Mouse (Mus musculus): ENCODE measurements around the gene Epb41l2. TPM values are rescaled to one million over a fixed set of nuclear protein-coding genes. Genes with fewer than 3 reads are reported as not detected.

The Epb41l2 gene
- total RNA-seq, 2 experiments from 2014 or later: 115 to 121 TPM

DNA sequence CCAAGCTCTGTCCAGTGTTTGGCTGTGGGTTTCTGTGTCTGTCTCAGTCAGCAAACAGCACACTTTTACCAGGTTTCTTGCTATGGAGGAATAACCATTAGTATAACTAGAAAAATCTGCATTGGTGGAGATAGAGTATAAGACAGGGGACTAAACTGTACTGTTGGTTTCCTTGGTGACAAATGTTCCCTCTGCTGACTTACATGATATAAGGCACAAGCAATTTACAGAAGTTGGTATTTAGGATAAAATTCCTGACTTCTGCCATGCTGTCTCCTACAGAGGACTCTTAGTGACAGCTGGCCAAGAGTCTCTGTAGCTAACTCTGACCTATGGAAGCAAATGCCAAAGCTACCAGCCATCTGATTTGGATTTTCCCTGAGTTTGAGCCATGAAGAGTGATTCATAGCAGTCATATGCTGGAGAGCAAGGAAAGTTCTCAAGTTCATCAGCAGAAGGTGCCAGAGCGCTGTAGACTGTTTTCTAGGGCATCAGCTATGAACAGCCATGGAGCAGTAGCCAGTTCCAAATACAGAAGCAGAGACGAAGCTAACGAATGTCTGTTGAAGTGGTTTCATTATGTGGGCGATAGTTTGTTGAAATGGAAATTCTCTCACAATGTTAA is 179.7 kb downstream of the Epb41l2 start:
- no peak for DNase-seq
- intact Hi-C loops (cut with DNase I): loop anchor here (10.0 kb wide), 1 partner anchor 606 kb away; no protein-coding TSS in a partner anchor

DNA sequence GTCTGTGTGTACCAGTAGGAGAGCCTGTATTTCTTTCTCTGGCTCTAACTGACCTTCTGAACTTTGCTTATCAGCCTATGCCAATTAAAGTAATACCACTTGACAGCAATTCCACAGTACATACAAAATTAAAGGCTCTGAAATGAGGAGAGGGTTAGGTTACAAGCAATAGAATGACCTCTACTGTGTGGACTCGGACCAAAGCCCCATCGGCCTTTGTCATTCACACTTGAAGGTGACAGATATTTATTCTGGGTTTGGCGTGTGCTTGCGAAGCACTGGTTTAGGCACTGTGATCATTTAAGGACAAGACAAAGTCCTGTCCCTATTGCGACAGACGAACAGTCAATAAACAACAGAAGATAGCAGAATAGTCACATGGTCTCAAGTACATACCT is 180.2 kb downstream of the Epb41l2 start:
- intact Hi-C loops (cut with DNase I): loop anchor here (10.0 kb wide), 1 partner anchor 605 kb away; no protein-coding TSS in a partner anchor
- no peak for DNase-seq

GRCm38 (mm10) chr10:25541097-25541496 is 181.5 kb downstream of the Epb41l2 start:
- intact Hi-C loops (cut with DNase I): no loop called here
- DNase-seq: no peak

DNA sequence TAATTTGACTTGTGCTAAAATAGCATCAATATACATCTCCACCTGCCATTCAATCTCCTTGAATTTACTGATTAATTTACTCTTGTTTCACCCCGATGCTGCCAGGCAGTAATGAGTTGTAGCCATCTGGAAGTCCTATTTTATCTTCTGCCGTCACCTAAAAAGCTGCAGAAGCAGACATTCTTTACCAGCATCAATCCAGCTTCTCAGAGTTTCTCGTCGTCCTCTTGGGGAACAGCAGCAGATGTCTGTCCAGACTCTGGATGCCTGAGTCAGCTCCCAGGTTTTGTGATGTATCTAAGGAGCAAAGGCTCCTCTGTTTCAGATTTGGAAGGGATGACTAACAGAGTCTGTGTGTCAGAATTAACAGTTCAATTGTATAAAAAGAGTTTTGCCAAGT is 193.3 kb downstream of the Epb41l2 start:
- intact Hi-C loops (cut with DNase I): no loop called here
- DNase-seq: no peak

GRCm38 (mm10) chr10:25571319-25572240 is 212.0 kb downstream of the Epb41l2 start:
- no peak for DNase-seq
- intact Hi-C loops (cut with DNase I): no loop called here

Other genes starting within 250 kb of the Epb41l2 start
- 100 to 1,000 TPM; 146 to 153 TPM for gene Akap7, start 51.9 kb upstream of the Epb41l2 start, total RNA-seq (2021)
- not detected for gene Smlr1, start 176.5 kb downstream of the Epb41l2 start, total RNA-seq (2021)

Measured in left cerebral cortex, postnatal 4 days (tissue).